Mouse (Mus musculus) liver, adult 2 months (tissue): ENCODE measurements around the gene Brpf1. TPM values are rescaled to one million over a fixed set of nuclear protein-coding genes. Genes with fewer than 3 reads are reported as not detected.

Source experiments
- DNase-seq: peaks from one replicate; pipeline ENCODE4 v3.0.0-alpha.2; 2011; ENCODE audit warnings: low read depth, low spot score; ENCODE audit errors: extremely low read depth
- H3K27ac ChIP-seq: fragments of 200-500 bp; replicated peaks from 2 replicates; pipeline ENCODE4 v1.5.1; 2012; ENCODE audit warnings: low read depth, mild to moderate bottlenecking, control low read depth, inconsistent platforms, low read length; ENCODE audit not compliant: insufficient read depth
- H3K27me3 ChIP-seq: fragments of 200-500 bp; 2 replicates; pipeline ENCODE4 v1.6.1; 2012; ENCODE audit warnings: mild to moderate bottlenecking, moderate library complexity, low read length, inconsistent platforms; ENCODE audit not compliant: control insufficient read depth, insufficient read depth
- H3K36me3 ChIP-seq: fragments of 200-500 bp; 2 replicates; pipeline ENCODE4 v1.6.1; 2012; ENCODE audit warnings: low read length, inconsistent platforms; ENCODE audit not compliant: control insufficient read depth, insufficient read depth
- H3K4me1 ChIP-seq: fragments of 200-500 bp; 2 replicates; pipeline ENCODE4 v1.6.1; 2011; ENCODE audit warnings: low read length; ENCODE audit not compliant: control insufficient read depth, insufficient read depth
- H3K4me3 ChIP-seq: fragments of 200-500 bp; 2 replicates; pipeline ENCODE4 v1.5.1; 2011; ENCODE audit warnings: low read depth, mild to moderate bottlenecking, control low read depth, low read length, moderate library complexity; ENCODE audit not compliant: insufficient read depth
- H3K79me2 ChIP-seq: fragments of 200-500 bp; 2 replicates; pipeline ENCODE4 v1.6.1; 2012; ENCODE audit warnings: inconsistent platforms, mild to moderate bottlenecking, low read length, moderate library complexity; ENCODE audit not compliant: control insufficient read depth, insufficient read depth
- H3K9ac ChIP-seq: fragments of 200-500 bp; 2 replicates; pipeline ENCODE4 v1.6.1; 2012; ENCODE audit warnings: low read depth, mild to moderate bottlenecking, control low read depth, inconsistent platforms, low read length
- CTCF ChIP-seq: fragments of 200-500 bp; IDR thresholded peaks from 2 replicates; pipeline ENCODE4 v1.5.1; 2011; ENCODE audit warnings: low read depth, low read length, control low read depth
- POLR2A ChIP-seq: fragments of 200-500 bp; IDR thresholded peaks from 2 replicates; pipeline ENCODE4 v1.6.1; 2011; ENCODE audit warnings: low read length, control low read depth; ENCODE audit not compliant: insufficient read depth; ENCODE audit errors: extremely low read depth
- WGBS: fragments of 180-500 bp; shearing (Covaris S2); methylation state at CpG from one replicate; pipeline ENCODE4 v1.1.7; 2018; 5-methylcytosine and 5-hydroxymethylcytosine counted together
- polyA plus RNA-seq: library from polyadenylated mRNA; depleted of rRNA; stranded (reverse); fragments of >200 nt; gene quantifications from 2 replicates; pipeline ENCODE4 v1.2.3, GENCODE M21; 2012; rRNA removed
- total RNA-seq: library from RNA; depleted of rRNA; stranded (reverse); fragments of >200 nt; gene quantifications from 2 replicates; pipeline ENCODE4 v1.2.3, GENCODE M21; 2014; rRNA removed

Gene Brpf1
- total and polyA plus RNA-seq, 2 experiments, result 5.4 to 10.2 TPM

GRCm38 (mm10) chr6:113367574-113367973 lies 60.6 kb downstream of the Brpf1 start:
- H3K4me1 ChIP-seq, result peaks cover 3% of the 10 kb centered on the region
- WGBS, result 100% methylated on average over 1 of the region's 1 CpGs

GRCm38 (mm10) chr6:113368124-113368523 lies 61.2 kb downstream of the Brpf1 start:
- Histone ChIP-seq H3K79me2 (no peaks in the 10 kb centered on the region), H3K27me3 (no peaks in the 10 kb centered on the region), H3K4me3 (no peak overlapping the region), H3K4me1 (peaks cover 3% of the 10 kb centered on the region), H3K27ac (no peak overlapping the region), H3K9ac (no peak overlapping the region), H3K36me3 (peaks cover 13% of the 10 kb centered on the region)
- TF ChIP-seq POLR2A (no peak), CTCF (no peak)
- 93% methylated on average over 7 of the region's 7 CpGs for WGBS
- no peak for DNase-seq

More at GRCm38 (mm10) chr6:113367574-113367973, 60.6 kb downstream of the Brpf1 start:
- TF ChIP-seq POLR2A (no peak), CTCF (no peak)
- DNase-seq, result no peak
- no peak overlapping the region for H3K9ac ChIP-seq
- H3K27me3 ChIP-seq, result no peaks in the 10 kb centered on the region
- no peak overlapping the region for H3K27ac ChIP-seq
- H3K36me3 ChIP-seq, result peaks cover 10% of the 10 kb centered on the region
- H3K4me3 ChIP-seq, result no peak overlapping the region
- H3K79me2 ChIP-seq, result no peaks in the 10 kb centered on the region

- peaks cover 15% of the 10 kb centered on the region for H3K36me3 ChIP-seq
- H3K9ac ChIP-seq, result no peak overlapping the region
- DNase-seq, result no peak
- no peaks in the 10 kb centered on the region for H3K27me3 ChIP-seq
- H3K27ac ChIP-seq, result no peak overlapping the region
- TF ChIP-seq POLR2A (no peak), CTCF (no peak)
- peaks cover 3% of the 10 kb centered on the region for H3K4me1 ChIP-seq
- no peaks in the 10 kb centered on the region for H3K79me2 ChIP-seq
- WGBS, result 94% methylated on average over 5 of the region's 5 CpGs
- no peak overlapping the region for H3K4me3 ChIP-seq
Observed at GRCm38 (mm10) chr6:113368577-113368976, 61.6 kb downstream of the Brpf1 start.

- no peaks in the 10 kb centered on the region for H3K27me3 ChIP-seq
- H3K79me2 ChIP-seq, result no peaks in the 10 kb centered on the region
- no peaks in the 10 kb centered on the region for H3K4me1 ChIP-seq
- no peak overlapping the region for H3K9ac ChIP-seq
- WGBS, result 93% methylated on average over 20 of the region's 20 CpGs
- no peak overlapping the region for H3K27ac ChIP-seq
- TF ChIP-seq CTCF (no peak), POLR2A (no peak)
- no peak overlapping the region for H3K4me3 ChIP-seq
- H3K36me3 ChIP-seq, result peaks cover 15% of the 10 kb centered on the region
- DNase-seq, result no peak
Observed at GRCm38 (mm10) chr6:113370194-113370929, 63.4 kb downstream of the Brpf1 start.

- no peaks in the 10 kb centered on the region for H3K27me3 ChIP-seq
- no peak overlapping the region for H3K9ac ChIP-seq
- no peak overlapping the region for H3K4me3 ChIP-seq
- DNase-seq, result no peak
- peaks cover 5% of the 10 kb centered on the region; the same call in 1 of the 2 replicates for H3K79me2 ChIP-seq
- H3K4me1 ChIP-seq, result peaks cover 3% of the 10 kb centered on the region
- 95% methylated on average over 4 of the region's 4 CpGs for WGBS
- TF ChIP-seq CTCF (no peak), POLR2A (no peak)
- peaks cover 13% of the 10 kb centered on the region; the same call in 1 of the 2 replicates for H3K36me3 ChIP-seq
- no peak overlapping the region for H3K27ac ChIP-seq
Observed at GRCm38 (mm10) chr6:113373491-113373890, 66.6 kb downstream of the Brpf1 start.

Other genes starting within 250 kb of the Brpf1 start
- 28.1 and 35.4 TPM in 2 replicates for gene Setd5, start 229.8 kb upstream of the Brpf1 start, total RNA-seq
- gene Setd5, start 229.8 kb upstream of the Brpf1 start, polyA plus RNA-seq, result 8.8 and 11.8 TPM in 2 replicates
- gene Lhfpl4, start 111.8 kb upstream of the Brpf1 start, total RNA-seq, result 0.07 TPM in 1 of 2 replicates, not detected in the other
- 0.02 TPM in 1 of 2 replicates, not detected in the other for gene Lhfpl4, start 111.8 kb upstream of the Brpf1 start, polyA plus RNA-seq
- 22.4 and 24.1 TPM in 2 replicates for gene Mtmr14, start 69.3 kb upstream of the Brpf1 start, total RNA-seq
- 28.8 and 32.8 TPM in 2 replicates for gene Mtmr14, start 69.3 kb upstream of the Brpf1 start, polyA plus RNA-seq
- gene Cpne9, start 24.8 kb upstream of the Brpf1 start, total RNA-seq, result not detected in 2 replicates
- gene Cpne9, start 24.8 kb upstream of the Brpf1 start, polyA plus RNA-seq, result not detected in 2 replicates
- gene Ogg1, start 19.8 kb downstream of the Brpf1 start, total RNA-seq, result 4.8 and 5.0 TPM in 2 replicates
- gene Ogg1, start 19.8 kb downstream of the Brpf1 start, polyA plus RNA-seq, result 9.2 and 10.4 TPM in 2 replicates
- 16.1 and 18.8 TPM in 2 replicates for gene Camk1, start 36.8 kb downstream of the Brpf1 start, total RNA-seq
- 12.1 and 15.6 TPM in 2 replicates for gene Camk1, start 36.8 kb downstream of the Brpf1 start, polyA plus RNA-seq
- 5.2 and 6.6 TPM in 2 replicates for gene Tada3, start 70.7 kb downstream of the Brpf1 start, total RNA-seq
- 8.4 and 10.4 TPM in 2 replicates for gene Tada3, start 70.7 kb downstream of the Brpf1 start, polyA plus RNA-seq
- gene Arpc4, start 71.0 kb downstream of the Brpf1 start, total RNA-seq, result 36.0 and 41.8 TPM in 2 replicates
- gene Arpc4, start 71.0 kb downstream of the Brpf1 start, polyA plus RNA-seq, result 31.5 and 36.4 TPM in 2 replicates
- gene Ttll3, start 82.1 kb downstream of the Brpf1 start, total RNA-seq, result 0.65 and 1.5 TPM in 2 replicates
- 1.7 TPM in 2 replicates for gene Ttll3, start 82.1 kb downstream of the Brpf1 start, polyA plus RNA-seq
- 14.2 and 17.2 TPM in 2 replicates for gene Rpusd3, start 112.2 kb downstream of the Brpf1 start, total RNA-seq
- gene Rpusd3, start 112.2 kb downstream of the Brpf1 start, polyA plus RNA-seq, result 106 and 118 TPM in 2 replicates
- 0.92 and 1.5 TPM in 2 replicates for gene Cidec, start 128.6 kb downstream of the Brpf1 start, total RNA-seq
- gene Cidec, start 128.6 kb downstream of the Brpf1 start, polyA plus RNA-seq, result 1.1 and 1.5 TPM in 2 replicates
- 20.2 and 26.6 TPM in 2 replicates for gene Jagn1, start 135.4 kb downstream of the Brpf1 start, total RNA-seq
- 59.1 and 61.5 TPM in 2 replicates for gene Jagn1, start 135.4 kb downstream of the Brpf1 start, polyA plus RNA-seq
- 0.46 TPM in 1 of 2 replicates, not detected in the other for gene Il17re, start 151.3 kb downstream of the Brpf1 start, total RNA-seq
- 0.26 TPM in 2 replicates for gene Il17re, start 151.3 kb downstream of the Brpf1 start, polyA plus RNA-seq
- gene Il17rc, start 164.3 kb downstream of the Brpf1 start, total RNA-seq, result 27.8 and 32.6 TPM in 2 replicates
- gene Il17rc, start 164.3 kb downstream of the Brpf1 start, polyA plus RNA-seq, result 79.2 and 87.5 TPM in 2 replicates
- 12.3 and 15.9 TPM in 2 replicates for gene Creld1, start 176.2 kb downstream of the Brpf1 start, total RNA-seq
- 24.4 and 28.7 TPM in 2 replicates for gene Creld1, start 176.2 kb downstream of the Brpf1 start, polyA plus RNA-seq
- under 0.01 TPM in 1 of 2 replicates, not detected in the other for gene Prrt3, start 194.8 kb downstream of the Brpf1 start, total RNA-seq
- not detected in 2 replicates for gene Prrt3, start 194.8 kb downstream of the Brpf1 start, polyA plus RNA-seq
- 53.5 and 56.0 TPM in 2 replicates for gene Emc3, start 224.5 kb downstream of the Brpf1 start, total RNA-seq
- gene Emc3, start 224.5 kb downstream of the Brpf1 start, polyA plus RNA-seq, result 31.9 and 35.5 TPM in 2 replicates
- 0.18 and 0.67 TPM in 2 replicates for gene Fancd2, start 224.5 kb downstream of the Brpf1 start, total RNA-seq
- 0.22 TPM in 1 of 2 replicates, not detected in the other for gene Fancd2, start 224.5 kb downstream of the Brpf1 start, polyA plus RNA-seq